Mouse (Mus musculus): ENCODE data around the gene Six2.

Gene Six2
- long read RNA-seq, experiment 1 = 0 reads
- long read RNA-seq, experiment 2 = 0 reads

DNA sequence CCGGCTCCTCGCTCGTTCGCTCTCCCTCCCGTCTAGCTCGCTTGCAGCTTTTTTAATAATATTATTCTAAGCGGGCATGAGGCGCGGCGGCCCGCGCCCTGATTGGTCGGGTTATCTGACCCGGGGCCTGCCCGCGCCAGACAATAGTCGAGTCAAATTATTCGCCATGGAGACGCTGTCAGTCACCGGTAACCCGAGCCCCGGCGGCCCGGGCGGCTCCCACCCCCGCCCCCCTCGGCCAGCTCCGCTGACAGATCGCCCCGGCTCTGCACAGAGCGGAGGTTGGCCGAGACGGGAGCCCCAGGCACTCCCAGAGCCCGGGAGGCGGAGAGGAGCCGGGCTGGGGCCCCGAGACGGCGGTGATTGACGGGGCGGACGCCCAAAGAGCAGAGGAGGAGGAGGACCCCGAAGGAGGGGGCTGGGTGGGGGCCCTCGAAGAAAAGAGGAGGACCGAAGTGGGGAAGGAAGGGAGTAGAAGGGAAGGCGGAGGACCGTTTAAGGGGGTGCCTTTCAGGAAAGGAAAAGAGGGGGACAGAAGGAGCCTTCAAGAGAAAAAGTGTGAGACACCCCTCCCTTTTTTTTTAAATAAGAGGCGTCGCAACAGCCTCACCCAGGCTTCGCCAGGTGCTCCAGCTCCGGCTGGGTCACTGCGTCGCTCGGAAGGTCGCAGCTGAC is at the start of gene Six2:
TSS of gene Six2 (minus strand) at position 39 of the 675 bp plus-strand sequence.
- intact Hi-C loops (cut with DNase I) = no loop called here

GRCm38 (mm10) chr17:85737090-85737780 is 49.2 kb upstream of the Six2 start:
- intact Hi-C loops (cut with DNase I) = no loop called here

DNA sequence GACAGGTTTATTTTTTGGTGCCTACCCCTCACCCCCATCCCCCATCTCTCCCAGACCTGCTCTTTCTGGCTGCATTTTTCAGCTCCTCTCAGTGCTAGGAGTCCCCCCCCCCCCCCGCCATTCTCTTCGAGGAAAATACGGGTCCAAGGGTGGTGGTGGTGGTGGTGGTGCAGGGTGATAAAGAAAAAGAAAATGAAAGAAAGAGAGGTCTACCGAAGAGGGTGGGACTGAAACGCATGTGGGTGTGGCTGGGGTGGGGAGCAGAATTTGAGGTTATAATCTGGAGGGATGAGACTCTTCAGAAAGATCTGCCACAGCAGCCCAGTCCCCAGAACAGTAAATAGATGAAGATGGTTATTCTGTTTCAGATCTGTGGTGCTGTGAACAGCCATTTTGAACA is 43.3 kb upstream of the Six2 start:
- intact Hi-C loops (cut with DNase I) = no loop called here

GRCm38 (mm10) chr17:85730231-85731015 is 42.3 kb upstream of the Six2 start:
- intact Hi-C loops (cut with DNase I) = no loop called here

DNA sequence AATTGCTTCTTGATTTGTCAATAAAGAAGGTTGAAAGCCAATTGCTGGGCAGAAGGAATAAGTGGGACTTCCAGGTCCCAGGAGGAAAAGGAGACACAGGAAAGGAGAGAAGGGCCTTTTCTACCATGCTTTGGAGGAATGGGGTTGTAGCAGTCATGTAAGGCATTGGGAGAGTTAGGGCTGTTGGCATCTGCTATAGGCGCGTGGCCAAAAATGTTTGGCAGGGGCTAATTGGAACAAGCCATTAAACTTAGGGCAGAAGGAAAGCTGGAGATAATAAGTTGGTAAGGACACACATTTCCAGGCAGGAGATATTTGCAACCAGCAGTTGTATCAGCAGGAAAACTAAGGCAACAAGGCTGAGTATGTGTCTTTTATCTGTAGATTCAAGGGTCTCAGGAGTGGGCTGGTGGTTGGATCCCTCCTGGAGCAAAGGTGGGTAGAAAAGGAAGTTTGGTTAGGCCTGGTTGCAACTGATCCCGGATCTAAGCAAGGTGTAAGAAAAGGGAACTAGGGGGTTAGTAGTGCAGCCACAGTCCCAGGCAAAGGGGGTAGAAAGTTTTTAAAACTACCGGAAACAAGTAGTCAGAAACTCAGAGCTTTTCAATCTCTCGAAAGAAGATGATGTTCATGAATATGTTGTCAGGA is 40.1 kb upstream of the Six2 start:
- intact Hi-C loops (cut with DNase I) = no loop called here

GRCm38 (mm10) chr17:85725988-85726387 is 37.9 kb upstream of the Six2 start:
- intact Hi-C loops (cut with DNase I) = no loop called here

DNA sequence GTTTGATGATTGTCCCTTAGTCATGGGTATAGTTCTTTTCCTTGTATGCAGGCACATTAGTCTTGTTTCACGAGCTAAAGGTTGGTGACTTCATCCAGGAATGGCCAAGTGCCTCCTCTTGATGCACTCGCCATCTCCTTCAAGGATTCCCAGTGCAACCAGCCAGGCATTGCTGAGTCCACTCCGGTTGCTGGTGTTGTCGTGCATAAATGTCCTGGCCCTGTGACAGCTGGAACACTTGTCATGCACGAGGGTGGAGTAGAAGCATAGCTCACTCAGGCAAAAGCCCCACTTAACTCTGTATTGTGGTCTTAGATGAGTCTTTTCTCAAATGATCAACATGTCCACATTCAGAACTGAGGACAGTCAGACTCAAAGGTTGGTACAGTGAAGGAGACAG is 35.1 kb upstream of the Six2 start:
- intact Hi-C loops (cut with DNase I) = no loop called here

- intact Hi-C loops (cut with DNase I) = no loop called here
These were observed 29.2 kb upstream of the Six2 start for GRCm38 (mm10) chr17:85717266-85717665.

GRCm38 (mm10) chr17:85715784-85716183 is 27.7 kb upstream of the Six2 start:
- intact Hi-C loops (cut with DNase I) = no loop called here

GRCm38 (mm10) chr17:85714370-85714769 is 26.3 kb upstream of the Six2 start:
- intact Hi-C loops (cut with DNase I) = no loop called here

- intact Hi-C loops (cut with DNase I) = no loop called here
These were observed 24.8 kb upstream of the Six2 start for GRCm38 (mm10) chr17:85712874-85713273.

DNA sequence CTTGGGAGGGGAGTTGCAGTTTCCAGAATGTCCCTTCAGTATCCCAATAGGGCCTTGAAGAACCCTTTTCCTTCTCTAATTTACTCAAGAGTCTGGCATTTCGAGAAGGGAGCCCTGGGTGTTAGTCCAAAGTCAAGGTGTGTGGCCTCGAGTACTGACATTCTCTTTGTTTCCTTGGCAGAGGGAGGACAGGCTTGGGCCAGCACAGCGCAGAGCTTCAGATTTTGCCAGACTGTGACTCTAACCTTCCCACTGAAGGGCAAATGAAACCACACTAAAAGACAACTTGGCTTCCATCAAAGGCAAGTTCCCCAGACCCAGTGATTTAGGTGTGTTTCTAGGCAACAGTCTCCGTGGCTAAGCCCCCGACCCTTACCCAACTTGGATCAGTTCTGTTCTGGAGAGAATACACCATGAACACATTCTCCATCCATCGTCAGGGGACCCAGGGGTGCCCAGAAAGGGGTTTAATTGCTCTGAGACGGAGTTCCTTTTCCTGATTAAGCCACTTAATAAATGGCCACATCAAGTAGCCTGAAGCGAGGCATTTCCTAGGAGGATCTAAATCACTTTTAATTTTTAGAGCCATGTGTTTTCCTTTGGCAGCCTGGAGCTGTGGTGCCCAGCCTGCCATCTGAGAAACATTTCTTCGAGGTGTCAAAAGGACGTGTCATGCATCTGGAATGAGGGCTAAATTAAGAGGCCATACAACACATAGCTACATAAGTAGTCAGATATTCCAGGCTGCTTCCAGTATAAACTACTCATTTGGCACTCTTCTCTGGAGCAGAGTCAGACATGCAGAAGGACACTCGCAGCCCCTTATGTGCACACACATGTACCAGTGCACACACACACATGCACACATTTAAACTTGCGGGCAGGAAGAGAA is 16.5 kb upstream of the Six2 start:
- intact Hi-C loops (cut with DNase I) = no loop called here

GRCm38 (mm10) chr17:85700028-85700427 is 12.0 kb upstream of the Six2 start:
- intact Hi-C loops (cut with DNase I) = no loop called here

DNA sequence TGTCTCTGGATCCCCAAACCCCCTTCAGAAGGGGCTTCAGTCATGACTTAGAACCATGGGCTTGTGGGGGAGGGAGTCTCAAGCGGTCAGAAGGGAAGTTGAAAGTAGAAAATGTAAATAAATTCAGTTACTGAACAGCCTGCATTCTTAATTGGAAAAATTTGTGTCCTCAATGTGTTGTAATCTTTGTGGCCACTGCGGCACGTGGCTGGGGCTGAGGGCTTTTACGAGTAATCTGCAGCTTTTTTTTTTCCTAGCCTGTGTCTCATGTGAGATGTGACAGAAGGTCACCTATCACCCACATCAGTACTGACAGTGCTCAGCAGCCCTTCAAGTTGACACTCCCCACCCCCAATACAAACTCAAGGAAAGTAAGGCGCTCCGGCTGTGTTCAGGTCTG is 10.6 kb upstream of the Six2 start:
- intact Hi-C loops (cut with DNase I) = no loop called here

DNA sequence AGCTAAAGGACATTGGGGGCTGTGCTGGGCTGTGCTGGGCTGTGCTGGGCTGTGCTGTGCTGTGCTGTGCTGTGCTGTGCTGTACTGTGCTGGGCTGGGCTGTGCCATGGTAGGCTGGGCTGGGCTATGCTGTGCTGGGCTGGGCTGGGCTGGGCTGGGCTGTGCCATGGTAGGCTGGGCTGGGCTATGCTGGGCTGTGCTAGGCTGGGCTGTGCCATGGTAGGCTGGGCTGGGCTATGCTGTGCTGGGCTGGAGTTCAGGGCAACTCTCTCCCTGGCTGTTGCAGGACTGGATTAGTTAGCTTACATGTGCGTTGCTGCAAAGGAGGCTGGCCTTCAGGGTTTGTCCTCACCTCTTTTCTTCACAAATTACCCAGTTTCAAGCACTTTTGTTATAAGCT is 9.9 kb upstream of the Six2 start:
- intact Hi-C loops (cut with DNase I) = no loop called here

GRCm38 (mm10) chr17:85694499-85694898 is 6.4 kb upstream of the Six2 start:
- intact Hi-C loops (cut with DNase I) = no loop called here

DNA sequence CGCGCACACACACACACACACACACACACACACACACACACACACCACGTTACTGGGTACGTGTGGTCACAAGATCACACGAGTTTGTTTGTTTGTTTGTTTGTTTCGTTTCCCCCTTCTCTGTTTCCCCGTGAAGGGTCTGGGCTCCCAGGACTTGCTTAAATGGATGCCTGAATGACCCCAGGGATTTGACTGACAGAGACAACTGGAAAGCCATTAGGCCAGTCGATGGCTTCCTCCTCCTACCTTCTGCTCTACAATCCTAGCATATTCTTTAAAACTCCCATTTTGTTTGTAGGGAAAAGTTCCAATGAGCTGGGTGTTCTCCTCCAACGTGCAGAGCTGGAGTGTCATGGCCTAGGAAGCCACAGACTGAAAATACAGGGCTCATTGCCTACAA is 5.0 kb upstream of the Six2 start:
- intact Hi-C loops (cut with DNase I) = no loop called here

- intact Hi-C loops (cut with DNase I) = no loop called here
These were observed 4.5 kb upstream of the Six2 start for GRCm38 (mm10) chr17:85692594-85692993.

DNA sequence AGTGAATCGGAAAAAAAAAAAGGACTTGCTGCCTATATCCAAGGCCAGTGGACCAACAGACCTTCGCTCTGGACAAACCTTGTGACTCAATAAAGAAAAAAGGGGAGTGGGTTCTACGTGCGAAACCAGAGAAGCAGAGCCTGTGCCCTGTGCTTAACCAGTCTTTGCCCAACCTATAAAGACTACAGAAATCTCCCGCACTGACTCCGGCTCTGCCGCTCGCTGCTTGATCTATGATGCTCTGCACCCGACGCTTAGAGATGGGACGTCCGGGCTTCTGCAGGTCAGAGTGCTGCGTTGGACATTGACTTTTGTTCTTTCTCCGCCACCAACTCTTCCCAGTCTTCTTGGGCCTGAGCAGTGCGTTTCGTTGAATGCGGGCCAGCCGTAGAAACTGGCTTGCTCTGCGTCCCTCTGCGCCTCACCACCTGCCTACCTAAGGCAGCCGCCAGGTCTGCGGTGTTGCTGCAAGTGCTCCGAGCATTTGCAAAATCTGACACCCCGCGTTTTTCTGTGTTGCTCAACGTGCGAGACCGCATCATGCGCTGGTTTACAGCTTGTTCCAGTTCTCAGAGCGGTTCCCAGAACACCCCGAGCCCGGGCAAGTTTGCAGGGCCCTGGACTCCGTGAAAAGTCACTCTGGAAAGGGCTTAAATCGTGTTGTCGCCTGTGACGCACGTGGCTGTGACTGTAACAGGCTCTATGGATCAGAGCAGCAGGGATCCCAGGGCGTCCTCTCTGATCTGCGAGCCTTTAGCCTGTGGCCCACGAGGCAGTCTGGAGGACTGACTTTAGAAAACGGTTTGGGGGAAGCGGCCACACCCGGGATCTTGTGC is 3.8 kb upstream of the Six2 start:
- intact Hi-C loops (cut with DNase I) = no loop called here

DNA sequence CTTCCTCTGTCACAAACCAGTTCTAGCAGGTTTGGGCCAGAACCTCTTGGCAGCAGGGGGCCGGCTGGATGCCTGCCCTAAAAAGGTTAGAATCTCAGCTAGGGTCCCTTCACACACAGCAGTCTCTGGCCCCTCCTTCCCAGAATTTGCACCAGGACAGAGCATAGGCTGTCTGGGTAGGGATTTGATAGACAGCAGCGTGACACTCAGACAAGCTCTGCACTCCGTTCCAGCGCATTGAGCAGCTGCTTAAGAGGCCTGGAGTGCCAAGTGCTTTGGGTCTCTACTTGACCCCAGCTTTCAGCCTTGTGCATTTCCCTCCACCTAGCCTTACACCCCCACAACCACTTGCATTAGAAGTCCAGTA is 2.9 kb upstream of the Six2 start:
- intact Hi-C loops (cut with DNase I) = no loop called here

Measured in adrenal gland (tissue).